Mouse (Mus musculus): ENCODE measurements at regions not wholly inside any gene's neighbourhood (a gene's known extent, or its start where the extent isn't known, plus 50 kb on each side); places are given as distances from the start of the nearest gene placed in this dataset.

DNA sequence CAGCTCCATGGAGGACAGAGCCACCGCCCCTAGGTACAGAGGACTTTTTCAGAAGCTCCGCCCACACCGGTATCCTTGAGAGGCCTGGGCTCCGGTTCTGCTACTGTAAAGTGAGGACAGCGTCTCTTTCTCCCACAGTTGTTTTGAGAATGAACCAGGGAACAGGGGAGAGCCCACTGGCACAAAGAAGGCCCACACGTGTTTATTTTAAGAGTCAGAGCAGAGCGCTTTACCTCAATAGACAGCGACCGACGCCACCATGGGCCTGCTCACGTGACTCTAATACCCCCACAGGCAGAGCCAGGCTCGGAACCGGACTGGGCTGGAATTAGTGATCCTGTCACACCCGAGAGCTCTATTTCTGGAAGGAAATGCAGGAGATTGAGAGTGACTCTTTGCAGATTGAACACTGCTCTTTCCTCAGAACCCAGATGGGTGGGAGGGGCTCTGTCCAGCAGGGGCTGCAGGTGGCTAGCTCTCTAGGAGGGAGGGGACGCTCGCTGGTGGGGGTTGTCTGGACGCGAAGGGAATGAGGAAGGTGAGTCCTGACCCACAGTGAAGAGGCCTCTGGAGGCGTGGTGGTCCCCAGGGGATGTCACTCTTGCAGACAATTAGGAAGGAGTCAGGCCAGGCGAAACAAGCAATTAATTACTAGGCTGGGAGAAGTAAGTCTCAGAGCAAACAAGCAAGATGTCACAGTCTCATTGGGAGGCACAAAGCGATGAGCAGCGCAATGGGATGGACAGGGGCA is 354.4 kb upstream of the Zdhhc25 start:
- Histone ChIP-seq H3K27me3 (replicated peaks) (no peaks in the 10 kb centered on the region), H3K36me3 (replicated peaks; ENCODE audit: low read length) (no peaks in the 10 kb centered on the region), H3K9me3 (no peaks in the 10 kb centered on the region; the same call in 1 of the 2 replicates), H3K4me1 (no peaks in the 10 kb centered on the region), H3K4me3 (replicated peaks) (no peak overlapping the region)
- TF ChIP-seq GATA1 (IDR thresholded peaks at IDR 0.05; ENCODE audit: borderline replicate concordance, low read length) (no peak), FLI1 (IDR thresholded peaks at IDR 0.05; ENCODE audit: low read length) (no peak)

DNA sequence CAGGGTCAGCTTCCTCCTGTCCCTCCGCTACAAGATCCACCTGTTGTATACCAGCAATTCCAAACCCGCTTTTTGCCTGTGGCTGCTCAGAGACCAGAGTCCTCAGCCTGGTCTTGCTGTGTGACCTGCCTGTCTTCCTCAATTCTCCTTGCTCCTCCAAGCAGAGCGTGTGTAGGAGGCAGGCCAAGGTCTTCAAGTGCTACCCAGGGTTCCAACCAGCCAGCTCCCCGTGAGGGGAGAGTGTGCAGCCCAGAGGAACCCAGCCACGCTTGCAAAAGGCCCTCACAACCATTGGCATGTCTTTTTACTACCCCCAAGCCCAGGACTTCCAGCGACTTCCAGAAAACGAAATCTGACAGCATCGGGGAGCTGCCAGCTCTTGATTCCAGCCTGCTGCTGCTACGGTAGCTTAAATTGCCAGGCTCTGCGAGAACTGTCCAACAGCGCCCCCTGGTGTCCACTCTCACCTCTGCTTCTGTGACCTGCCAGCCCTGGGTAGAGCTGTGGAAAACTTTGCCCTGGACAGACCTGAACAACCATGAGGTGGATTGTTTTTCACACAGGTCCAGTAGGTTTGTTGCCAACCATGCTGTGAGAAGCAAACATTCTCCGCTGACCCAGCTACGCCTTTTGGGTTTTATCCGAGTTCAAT is 352.0 kb upstream of the Zdhhc25 start:
- Histone ChIP-seq H3K9me3 (no peaks in the 10 kb centered on the region; the same call in 1 of the 2 replicates), H3K36me3 (replicated peaks; ENCODE audit: low read length) (no peaks in the 10 kb centered on the region), H3K4me3 (replicated peaks) (no peak overlapping the region), H3K4me1 (no peaks in the 10 kb centered on the region), H3K27me3 (replicated peaks) (no peaks in the 10 kb centered on the region)
- TF ChIP-seq GATA1 (IDR thresholded peaks at IDR 0.05; ENCODE audit: borderline replicate concordance, low read length) (no peak), FLI1 (IDR thresholded peaks at IDR 0.05; ENCODE audit: low read length) (no peak)

DNA sequence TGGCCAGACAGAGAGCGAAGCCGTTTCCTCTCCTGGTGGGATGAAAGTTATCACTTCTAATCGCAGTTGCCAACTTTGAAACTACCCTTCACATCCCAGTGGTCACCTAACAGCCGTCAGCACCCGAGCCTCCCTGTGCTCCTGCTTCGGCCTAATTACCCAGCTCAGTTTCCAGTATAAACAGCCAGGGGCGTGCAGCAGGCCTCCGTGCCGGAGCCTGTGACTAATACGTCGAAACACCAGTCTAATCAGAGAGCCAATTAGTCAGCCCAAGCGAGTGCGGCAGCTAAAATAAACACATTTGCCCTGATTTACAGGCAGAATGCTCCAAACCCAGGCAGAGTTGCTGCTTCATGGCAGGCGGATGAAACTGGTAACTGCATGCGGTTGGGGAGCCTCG is 312.1 kb upstream of the Zdhhc25 start:
- Histone ChIP-seq H3K27me3 (replicated peaks) (no peaks in the 10 kb centered on the region), H3K9me3 (peaks cover 47% of the 10 kb centered on the region), H3K4me3 (replicated peaks) (no peak overlapping the region), H3K4me1 (no peaks in the 10 kb centered on the region), H3K36me3 (replicated peaks; ENCODE audit: low read length) (no peaks in the 10 kb centered on the region)
- TF ChIP-seq FLI1 (IDR thresholded peaks at IDR 0.05; ENCODE audit: low read length) (no peak), GATA1 (IDR thresholded peaks at IDR 0.05; ENCODE audit: borderline replicate concordance, low read length) (no peak)

DNA sequence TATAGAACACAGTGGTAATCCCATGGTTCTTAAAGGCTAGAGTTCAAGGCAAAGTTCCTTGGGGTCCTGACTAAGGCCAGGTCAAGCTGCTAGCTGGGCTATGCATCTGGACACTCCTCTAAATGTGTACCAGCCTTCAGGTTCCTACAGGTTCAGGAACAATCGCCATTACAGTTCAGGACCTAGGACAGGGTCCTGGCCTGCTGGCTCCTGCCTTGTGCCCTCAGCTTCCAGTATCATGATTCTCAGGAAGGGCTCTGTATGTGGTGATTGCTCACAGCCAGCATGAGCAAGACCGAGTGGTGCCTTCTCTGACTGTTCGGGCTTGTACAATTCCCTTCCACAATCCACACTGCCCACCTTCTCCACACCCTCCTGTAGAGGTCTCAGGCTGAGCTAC is 311.4 kb upstream of the Zdhhc25 start:
- no peak for TF ChIP-seq FLI1 (IDR thresholded peaks at IDR 0.05; ENCODE audit: low read length)
- no peak for TF ChIP-seq GATA1 (IDR thresholded peaks at IDR 0.05; ENCODE audit: borderline replicate concordance, low read length)
- Histone ChIP-seq H3K36me3 (replicated peaks; ENCODE audit: low read length) (no peaks in the 10 kb centered on the region), H3K27me3 (replicated peaks) (no peaks in the 10 kb centered on the region), H3K4me3 (replicated peaks) (no peak overlapping the region), H3K9me3 (peaks cover 43% of the 10 kb centered on the region), H3K4me1 (no peaks in the 10 kb centered on the region)

DNA sequence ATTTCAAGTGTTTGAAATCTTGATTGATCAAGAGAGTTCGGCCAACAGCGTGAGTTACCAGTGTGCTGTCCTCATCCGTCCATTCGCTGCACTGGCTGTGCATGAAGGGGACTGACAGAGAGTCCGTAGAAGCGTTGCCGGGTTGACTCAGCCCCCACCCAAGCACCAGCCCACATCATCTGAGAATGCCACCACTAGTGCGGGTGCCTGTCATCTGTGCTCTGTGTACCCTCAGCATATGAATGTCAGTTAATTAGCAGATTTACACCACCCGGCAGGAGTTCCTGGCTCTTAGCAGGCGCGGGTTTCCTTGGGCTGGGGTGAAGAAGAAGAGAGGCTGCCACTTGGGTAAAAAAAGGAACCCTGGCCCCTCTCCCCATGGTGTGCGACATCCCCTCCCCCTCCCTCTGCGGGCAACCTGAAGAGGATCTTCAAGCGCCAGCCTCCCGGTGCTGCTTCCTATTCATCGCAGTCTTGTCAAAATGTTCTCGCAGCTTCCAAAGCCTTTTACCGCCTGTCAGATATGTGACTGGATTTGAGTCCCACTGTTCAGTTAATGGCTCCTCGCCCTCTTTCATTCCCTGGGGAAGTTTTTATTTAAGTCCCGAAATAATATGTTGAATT is 309.2 kb upstream of the Zdhhc25 start:
- Histone ChIP-seq H3K9me3 (peaks cover 29% of the 10 kb centered on the region), H3K4me3 (replicated peaks) (no peak overlapping the region), H3K4me1 (no peaks in the 10 kb centered on the region), H3K27me3 (replicated peaks) (no peaks in the 10 kb centered on the region), H3K36me3 (replicated peaks; ENCODE audit: low read length) (no peaks in the 10 kb centered on the region)
- TF ChIP-seq FLI1 (IDR thresholded peaks at IDR 0.05; ENCODE audit: low read length), result no peak
- no peak for TF ChIP-seq GATA1 (IDR thresholded peaks at IDR 0.05; ENCODE audit: borderline replicate concordance, low read length)

DNA sequence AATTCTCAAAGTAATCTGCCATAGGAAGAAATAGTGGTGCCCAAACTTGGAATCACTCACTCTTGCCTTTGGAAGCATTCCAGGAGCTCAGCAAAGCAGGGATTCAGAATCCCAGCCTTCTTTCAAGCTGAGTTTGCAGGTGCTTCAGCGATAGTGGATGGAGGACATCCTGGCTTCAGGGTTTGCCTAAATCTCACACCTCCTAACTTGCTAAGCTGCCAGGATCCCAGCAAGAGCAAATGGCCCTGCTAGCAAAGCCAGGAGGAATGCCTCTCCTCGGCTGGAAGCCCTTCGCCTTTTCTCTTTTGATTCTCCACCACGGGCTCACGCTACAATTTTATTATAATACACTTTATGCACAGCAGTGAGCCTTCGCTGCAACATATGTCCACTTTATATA is 301.0 kb upstream of the Zdhhc25 start:
- H3K9me3 ChIP-seq, result peaks cover 39% of the 10 kb centered on the region
- H3K4me3 ChIP-seq (replicated peaks), result no peak overlapping the region
- no peaks in the 10 kb centered on the region for H3K4me1 ChIP-seq
- no peaks in the 10 kb centered on the region for H3K27me3 ChIP-seq (replicated peaks)
- H3K36me3 ChIP-seq (replicated peaks; ENCODE audit: low read length), result no peaks in the 10 kb centered on the region
- TF ChIP-seq GATA1 (IDR thresholded peaks at IDR 0.05; ENCODE audit: borderline replicate concordance, low read length) (no peak), FLI1 (IDR thresholded peaks at IDR 0.05; ENCODE audit: low read length) (no peak)

DNA sequence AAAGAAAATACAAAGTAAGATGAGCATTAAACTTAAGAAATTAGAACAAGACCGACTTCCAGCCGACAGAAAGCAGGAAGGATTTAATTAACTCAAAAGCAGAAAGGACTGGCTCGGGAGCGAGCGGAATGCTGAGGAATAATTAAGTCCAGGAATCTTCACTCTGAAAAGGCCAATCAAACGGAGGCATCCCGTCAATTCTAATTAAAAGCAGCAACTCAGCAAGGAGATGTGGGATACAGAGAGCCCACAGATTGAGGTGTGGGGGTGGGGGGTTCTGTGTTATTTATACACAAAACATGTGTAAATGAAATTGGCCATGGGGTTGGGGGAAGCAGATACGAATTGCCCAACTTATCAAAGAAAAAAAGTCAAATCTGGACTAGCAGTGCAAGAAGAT is 288.9 kb upstream of the Zdhhc25 start:
- H3K4me3 ChIP-seq (replicated peaks), result no peak overlapping the region
- no peaks in the 10 kb centered on the region for H3K27me3 ChIP-seq (replicated peaks)
- H3K9me3 ChIP-seq, result peaks cover 25% of the 10 kb centered on the region
- no peak for TF ChIP-seq GATA1 (IDR thresholded peaks at IDR 0.05; ENCODE audit: borderline replicate concordance, low read length)
- no peaks in the 10 kb centered on the region for H3K36me3 ChIP-seq (replicated peaks; ENCODE audit: low read length)
- no peaks in the 10 kb centered on the region for H3K4me1 ChIP-seq

DNA sequence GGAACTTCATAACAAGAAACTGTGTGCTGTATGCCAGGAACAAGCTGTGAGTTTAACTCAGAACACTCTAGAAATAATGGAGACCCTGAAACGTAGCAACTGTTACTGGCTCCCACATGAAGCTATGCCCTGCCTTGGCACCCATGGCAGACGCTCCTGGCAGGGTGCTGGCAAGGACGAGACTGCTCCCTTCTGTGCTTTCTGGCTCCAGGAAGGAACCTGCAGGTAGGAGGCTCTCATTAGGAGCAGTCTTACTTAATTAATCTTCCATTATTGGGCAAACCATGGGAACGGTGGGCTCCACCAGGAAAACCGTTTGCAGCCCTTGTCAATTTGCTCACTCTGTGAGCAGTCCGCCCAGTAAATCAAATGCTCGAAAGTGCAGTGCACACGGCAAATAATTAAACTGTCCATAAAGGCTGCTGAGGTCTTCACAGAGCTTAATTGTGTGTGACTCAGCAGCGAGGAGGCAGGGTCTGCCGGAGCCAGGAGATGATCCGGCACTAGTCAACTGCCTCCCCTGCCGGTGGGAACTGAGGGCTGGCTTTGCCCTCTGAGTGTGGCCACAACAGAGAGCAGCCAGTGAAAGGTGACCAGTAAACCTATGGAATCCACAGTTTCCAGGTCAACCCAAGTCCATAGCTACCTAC is 285.2 kb upstream of the Zdhhc25 start:
- no peaks in the 10 kb centered on the region for H3K4me1 ChIP-seq
- no peak for TF ChIP-seq GATA1 (IDR thresholded peaks at IDR 0.05; ENCODE audit: borderline replicate concordance, low read length)
- TF ChIP-seq FLI1 (IDR thresholded peaks at IDR 0.05; ENCODE audit: low read length), result no peak
- no peaks in the 10 kb centered on the region for H3K27me3 ChIP-seq (replicated peaks)
- no peaks in the 10 kb centered on the region for H3K36me3 ChIP-seq (replicated peaks; ENCODE audit: low read length)
- peaks cover 3% of the 10 kb centered on the region; the same call in 1 of the 2 replicates for H3K9me3 ChIP-seq
- H3K4me3 ChIP-seq (replicated peaks), result no peak overlapping the region

DNA sequence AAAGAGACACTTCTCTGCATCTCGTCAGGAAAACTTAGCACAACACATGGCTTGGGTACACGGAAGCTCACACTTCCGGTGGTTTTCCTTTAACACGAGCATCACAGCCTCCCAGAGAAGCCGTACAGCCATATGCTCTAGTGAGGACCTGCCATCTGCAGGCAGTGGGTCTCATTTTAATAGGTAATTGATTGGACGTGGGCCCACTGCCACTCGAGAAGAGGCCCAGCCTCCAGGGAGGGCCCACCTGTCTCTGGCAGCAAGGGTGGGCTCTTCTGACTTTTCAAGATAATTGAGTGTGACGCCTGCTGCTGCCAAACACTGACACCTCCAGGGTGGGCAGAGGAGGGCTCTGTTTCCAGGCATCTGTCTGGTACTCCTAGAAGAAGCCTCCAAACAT is 282.1 kb upstream of the Zdhhc25 start:
- Histone ChIP-seq H3K4me1 (no peaks in the 10 kb centered on the region), H3K4me3 (replicated peaks) (no peak overlapping the region), H3K27me3 (replicated peaks) (no peaks in the 10 kb centered on the region), H3K36me3 (replicated peaks; ENCODE audit: low read length) (no peaks in the 10 kb centered on the region), H3K9me3 (no peaks in the 10 kb centered on the region; the same call in 1 of the 2 replicates)
- TF ChIP-seq GATA1 (IDR thresholded peaks at IDR 0.05; ENCODE audit: borderline replicate concordance, low read length) (no peak), FLI1 (IDR thresholded peaks at IDR 0.05; ENCODE audit: low read length) (no peak)
